Mouse (Mus musculus): Measurements from ENCODE around the gene C2cd4a.

The C2cd4a gene

DNA sequence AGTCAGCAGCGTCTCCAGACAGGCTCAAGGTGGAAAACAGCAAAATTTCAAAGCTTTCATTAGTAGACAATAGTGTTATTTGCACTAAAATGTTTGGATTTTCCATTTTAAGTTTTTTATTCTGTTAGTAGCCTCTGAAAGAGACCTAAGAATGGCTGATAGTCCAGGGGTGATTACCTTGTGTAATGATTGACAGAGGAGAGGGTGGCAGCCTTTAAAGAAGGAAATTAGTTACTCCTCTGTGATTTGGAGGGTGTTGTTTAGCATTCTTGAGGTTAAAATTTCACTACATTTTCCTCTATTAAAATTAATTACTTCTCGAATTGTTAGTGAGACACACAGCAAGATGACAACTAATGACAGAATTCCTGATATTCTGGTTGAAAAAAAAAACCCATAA lies 5.2 kb upstream of the C2cd4a start:
- DNase-seq (ENCODE audit: low read depth in 2 of 2, low spot score in 2 of 2), result no peak

DNA sequence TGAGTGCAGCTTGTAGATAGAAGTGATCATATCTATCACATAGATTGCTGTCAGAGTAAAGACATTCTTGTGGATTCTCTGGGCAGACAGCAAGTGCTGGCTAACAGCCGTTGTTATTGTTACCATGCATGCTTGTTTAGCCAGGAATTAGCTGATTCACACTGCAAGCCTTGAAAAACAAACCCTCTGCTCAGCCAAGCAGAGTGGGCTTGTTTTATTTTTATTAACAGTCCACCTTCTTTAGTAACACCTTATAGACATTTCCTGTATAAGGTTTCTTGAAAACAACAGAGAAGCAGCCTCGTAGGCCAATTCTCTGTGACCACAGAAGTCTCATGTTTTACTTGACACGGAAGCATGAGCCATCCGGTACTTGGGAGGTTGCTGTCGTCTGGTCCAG lies 2.4 kb upstream of the C2cd4a start:
- no peak for DNase-seq (ENCODE audit: low read depth in 2 of 2, low spot score in 2 of 2)

DNA sequence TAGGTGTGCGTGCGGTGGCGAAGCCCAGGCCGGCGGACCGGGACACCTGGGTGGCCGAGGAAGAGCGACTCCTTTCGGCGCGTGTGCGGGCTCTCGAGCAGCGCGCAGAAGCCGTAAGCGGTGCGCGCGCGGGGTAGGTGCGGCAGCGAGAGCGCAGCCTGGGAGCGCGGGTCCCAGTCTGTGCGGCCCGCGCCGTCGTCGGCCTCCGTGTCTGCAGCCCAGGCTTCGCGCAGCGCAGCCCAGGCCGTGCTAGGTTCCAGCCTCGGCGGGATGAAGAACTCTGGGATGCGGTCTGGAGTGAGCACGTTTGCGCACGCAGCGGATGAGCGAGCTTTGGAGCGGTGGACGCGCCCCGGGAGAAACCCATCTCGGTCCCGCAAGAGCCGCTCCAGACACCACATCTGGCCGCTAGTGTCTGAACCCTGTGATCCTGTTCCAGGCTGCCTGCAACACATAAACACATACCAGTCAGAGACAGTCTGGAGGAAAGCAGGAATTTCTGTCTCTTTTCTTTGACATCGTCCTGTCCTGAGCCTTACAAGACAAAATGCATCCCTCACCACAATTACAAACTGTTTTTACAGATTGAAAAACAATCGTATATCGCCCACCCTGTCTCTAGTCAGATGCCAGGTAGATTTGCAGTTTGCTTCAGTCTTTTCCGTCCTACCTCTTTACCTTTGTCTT lies 628 bp downstream of the C2cd4a start:
- DNase-seq (ENCODE audit: low read depth in 2 of 2, low spot score in 2 of 2), result no peak

DNA sequence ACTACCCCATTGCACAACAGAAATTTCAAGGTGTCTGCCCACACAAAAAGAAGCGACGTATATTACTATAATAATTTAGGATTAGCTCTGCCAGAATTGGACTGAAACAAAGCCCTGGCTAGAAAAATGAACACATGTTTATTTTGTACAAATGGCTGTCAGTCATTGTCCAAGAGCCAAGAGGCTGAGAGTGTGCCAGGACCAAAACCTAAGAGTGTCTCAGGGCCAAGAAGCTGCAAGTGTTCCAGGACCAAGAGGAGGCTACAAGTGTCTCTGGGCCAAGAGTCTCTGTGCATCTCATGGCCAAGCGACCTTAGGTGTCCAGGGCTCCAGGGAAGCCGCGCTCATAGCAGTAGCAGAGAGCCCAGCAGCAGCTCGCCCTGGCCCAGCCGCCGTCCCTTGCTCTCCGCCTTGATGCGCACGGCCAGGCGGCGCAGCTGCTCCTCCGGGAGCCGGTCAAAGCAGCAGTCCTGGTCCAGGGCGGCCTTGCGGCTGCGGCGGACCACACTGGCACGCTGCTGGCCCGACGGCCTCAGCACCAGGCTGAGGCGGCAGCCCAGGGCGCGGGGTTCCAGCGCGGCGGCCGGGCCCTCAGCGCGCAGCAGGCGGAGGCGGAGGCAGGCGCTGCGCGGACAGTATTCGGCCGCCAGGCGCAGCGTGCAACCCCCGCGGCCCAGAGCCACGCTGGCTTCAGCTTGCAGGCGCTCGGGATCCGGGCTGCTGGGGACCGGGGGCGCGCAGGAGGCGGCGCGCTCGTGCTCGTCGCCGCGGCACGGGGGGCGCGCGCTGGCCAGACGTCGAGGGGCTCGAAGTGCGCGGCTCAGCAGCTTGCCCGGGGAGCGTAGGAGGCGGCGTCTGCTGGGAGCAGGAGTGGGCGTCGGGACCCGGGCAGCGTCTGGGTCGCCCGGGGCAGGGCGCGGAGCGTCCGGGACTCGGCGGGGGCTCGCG lies 1.4 kb downstream of the C2cd4a start:
- DNase-seq (ENCODE audit: low read depth in 2 of 2, low spot score in 2 of 2), result no peak

DNA sequence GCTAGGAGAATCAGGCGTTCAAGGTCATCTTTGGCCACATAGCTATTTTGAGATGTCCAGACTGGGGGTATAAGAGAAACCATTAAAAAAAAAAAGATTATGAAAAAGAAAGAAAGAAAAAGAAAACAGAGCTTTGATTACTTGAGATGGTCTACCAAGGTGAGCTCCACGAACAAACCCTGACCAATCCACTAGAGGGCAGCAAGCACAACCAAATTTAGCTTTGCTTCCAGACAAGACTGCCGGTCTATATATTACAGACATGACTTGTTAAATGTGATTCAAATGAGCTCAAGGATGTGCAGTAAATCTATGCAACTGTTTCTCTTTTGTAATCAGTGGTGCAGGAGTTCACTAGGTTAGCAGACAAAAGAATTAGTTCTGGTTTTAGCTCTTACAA lies 3.9 kb downstream of the C2cd4a start:
- peak; percentile 31 to 62 for DNase-seq (ENCODE audit: low read depth in 2 of 2, low spot score in 2 of 2)

DNA sequence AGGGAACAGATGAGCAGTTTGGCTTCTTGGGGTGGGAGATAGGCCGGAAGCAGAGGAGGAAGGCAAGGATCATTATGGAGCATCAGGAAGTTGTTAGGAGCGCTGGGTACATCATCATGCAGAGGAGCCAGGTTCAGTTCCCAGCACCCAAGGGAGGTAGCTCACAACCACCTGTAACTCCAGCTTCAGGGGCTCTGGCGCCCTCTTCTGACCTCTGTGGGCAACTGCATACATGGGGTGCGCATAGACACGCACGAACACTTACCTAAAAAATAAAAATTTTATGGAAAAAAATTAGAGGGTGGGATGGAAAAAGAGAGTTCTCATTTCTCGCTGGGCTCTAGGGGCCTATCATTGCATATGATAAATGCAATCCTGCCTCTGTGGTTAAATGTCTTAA lies 6.6 kb downstream of the C2cd4a start:
- no peak for DNase-seq (ENCODE audit: low read depth in 2 of 2, low spot score in 2 of 2)

DNA sequence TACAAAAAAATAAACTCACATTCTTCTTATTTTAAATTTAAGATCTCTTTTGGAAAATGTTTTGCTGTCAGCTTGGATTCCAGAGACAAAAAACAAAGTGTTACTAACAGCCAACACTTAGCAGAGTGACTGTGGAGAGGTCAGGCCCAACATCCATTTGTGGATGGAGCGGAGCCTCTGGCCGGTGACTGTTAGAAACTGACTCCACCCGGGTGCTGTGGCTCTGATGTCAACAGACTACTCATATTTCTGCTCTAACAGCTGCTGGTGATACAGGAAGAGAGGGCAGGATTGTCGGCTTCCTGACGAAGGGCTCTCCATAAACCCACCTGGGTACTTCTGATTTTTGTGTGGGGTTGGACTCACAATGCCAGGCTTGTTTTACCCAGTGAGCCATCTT lies 9.0 kb downstream of the C2cd4a start:
- DNase-seq (ENCODE audit: low read depth in 2 of 2, low spot score in 2 of 2), result no peak

DNA sequence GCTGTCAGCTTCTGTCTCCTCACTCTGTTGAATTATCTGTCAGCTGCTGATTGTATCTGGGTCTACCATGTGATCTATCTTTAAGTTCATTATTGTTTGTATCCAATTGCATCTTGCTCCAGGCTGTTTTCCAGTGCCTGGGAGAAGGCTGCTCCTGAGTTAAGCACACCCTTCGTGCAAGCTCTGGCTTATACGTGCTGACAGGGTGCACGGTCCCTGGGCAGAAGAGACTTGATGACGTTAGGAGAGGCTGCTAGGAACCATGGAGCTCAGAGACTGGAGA lies 13.5 kb downstream of the C2cd4a start:
- no peak for DNase-seq (ENCODE audit: low read depth in 2 of 2, low spot score in 2 of 2)

DNA sequence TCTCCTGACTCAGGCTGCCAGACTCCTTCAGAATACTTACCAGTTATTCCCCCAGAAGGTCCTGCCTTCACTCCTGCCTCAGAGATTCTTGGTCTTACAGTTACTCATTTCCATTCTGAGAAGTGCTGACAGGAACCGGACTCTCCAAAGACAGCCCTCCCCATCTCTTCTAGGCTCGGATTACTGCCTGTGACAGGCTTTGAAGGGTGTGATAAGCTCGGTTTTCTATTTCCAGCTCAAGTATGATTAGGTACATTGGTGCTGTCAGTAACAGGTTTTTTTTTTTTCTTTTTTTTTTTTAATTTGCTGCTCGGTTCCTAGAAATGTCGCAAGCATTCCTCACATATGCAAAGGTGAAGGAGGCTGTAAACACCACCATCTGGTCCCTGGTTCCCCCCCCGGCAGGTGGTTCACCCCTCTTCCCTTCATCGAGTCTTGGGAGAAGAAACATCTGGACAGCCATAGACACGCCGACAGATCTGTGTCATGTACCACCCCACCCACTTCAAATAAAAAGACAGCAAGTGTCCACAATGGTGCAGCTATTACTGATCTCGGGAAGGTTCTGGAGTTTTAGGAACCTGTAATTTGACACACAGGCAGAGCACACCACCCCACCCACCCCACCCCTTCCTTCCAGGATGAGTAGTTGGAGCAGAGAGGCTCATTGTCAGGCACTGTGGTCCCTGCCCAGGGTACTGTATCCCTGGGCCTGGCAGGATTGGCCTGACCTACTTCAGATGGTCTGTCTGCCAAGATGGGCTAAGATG lies 14.0 kb downstream of the C2cd4a start:
- DNase-seq (ENCODE audit: low read depth in 2 of 2, low spot score in 2 of 2), result no peak

DNA sequence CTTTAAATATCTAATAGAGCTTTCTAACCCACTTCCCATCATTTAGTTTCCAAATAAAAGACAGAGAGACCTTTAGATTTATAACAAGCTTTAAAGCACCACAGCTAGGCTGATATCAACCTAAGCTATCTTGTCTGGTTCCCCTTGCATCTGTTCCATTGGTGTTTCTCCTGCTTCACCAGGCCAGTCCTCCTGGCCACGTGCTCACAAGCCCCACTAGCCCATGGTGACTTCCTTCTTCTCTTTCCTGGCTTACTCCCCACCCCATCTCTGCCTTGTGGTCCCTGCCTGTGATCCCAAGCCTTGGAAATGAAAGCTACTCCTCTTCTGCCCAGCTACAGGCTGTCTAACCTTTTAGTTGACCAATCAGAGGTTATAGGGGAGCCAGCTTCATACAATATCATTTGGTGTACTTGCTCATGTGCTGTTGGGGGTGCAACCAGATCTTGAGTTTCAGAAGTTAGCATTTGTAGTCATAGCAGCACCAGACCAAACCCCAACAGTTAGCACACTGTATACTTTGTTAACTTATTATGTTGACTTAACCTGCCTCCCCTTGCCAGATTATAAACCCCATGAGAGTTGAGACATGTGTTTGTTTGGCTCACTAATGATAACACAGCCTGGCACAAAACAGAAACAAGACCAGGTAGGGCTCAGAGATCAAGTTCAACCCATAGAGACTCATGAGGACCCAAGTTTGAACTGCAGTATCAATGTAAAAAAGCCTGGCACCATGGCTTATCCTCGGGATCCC lies 15.8 kb downstream of the C2cd4a start:
- no peak for DNase-seq (ENCODE audit: low read depth in 2 of 2, low spot score in 2 of 2)

DNA sequence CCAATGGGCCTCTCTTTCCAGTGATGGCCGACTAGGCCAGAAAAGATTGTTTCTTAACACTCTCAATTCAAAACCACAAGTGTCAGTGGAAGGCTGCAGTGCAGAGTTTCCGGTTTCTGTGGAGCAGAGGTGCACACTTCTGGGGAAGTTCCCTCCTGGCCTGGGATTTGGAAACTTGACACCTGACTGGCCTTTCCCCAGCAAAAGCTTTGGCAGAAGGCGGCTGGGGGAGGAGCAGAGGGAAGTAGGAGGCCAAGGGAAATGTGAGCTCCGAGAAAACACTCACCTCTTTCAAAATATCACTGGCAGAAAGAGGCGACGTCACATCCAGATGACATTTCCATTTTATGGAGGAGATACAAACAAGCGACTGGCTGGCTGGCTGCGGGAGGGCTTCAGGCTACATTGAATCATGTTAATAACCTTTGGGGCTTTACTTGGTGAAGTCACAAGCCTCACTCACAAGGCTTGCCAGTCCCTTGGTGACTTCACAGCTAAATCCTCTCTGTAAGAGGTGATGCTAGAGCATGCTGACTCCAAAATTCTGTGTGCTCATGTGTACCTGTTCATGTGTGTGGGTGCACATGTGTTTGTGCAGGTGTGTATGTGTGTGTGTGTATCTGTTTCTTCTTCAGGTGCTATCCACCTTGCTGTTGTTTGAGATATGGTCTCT lies 18.3 kb downstream of the C2cd4a start:
- DNase-seq (ENCODE audit: low read depth in 2 of 2, low spot score in 2 of 2), result no peak

DNA sequence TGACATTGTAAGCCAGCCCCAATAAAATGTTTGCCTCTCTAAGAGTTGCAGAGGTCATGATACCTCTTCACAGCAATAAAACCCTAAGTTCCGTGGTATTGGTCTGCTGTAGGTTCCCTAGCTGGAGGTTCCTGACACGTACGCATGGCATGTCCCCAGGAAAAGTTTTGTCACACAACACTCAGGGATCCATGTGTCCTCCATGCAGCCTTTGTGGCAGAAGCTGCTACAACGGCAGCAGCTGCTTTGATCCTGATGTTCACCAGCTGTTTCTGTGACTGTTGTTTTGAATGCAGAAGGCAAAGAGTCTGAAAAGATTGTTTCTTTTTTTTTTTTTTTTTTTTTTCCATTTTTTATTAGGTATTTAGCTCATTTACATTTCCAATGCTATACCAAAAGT lies 19.0 kb downstream of the C2cd4a start:
- DNase-seq (ENCODE audit: low read depth in 2 of 2, low spot score in 2 of 2), result no peak

DNA sequence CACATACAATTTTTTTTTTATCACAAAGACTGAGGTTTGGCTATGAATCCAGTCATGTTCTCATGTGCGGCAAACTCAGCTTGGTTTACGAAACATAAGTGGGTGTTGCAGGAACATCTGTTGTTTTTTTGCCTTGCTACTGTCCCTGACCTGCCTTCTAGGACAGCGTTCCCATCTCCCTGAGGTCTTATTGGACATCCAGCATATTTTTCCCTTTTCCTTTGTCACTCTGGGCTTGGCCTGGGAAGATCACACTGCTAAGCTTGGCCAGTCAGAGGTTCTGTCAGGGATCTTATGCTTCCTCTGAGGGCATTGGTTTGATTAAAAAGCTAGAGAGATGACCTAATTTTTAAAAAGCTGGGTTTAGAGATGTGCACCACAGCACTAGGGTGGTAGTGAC lies 21.0 kb downstream of the C2cd4a start:
- DNase-seq (ENCODE audit: low read depth in 2 of 2, low spot score in 2 of 2), result no peak

DNA sequence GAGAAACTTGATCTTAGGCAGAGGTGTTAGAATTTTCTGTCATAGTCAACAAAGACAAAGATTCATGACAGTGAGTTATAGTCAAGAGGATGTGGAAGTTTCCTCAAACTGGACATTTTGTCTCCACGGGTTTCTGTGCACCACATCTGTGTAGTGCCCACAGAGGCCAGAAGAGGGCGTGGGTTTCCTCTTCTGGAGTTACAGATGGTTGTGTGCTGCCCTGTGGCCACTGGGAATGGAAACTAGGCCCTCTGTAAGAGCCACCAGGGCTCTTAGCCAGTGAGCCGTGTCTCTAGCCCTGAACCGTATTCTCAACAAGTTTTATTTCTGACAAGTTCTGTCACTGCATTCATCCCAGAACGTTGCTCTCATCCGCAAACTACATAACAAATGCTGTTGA lies 21.6 kb downstream of the C2cd4a start:
- DNase-seq (ENCODE audit: low read depth in 2 of 2, low spot score in 2 of 2), result no peak

DNA sequence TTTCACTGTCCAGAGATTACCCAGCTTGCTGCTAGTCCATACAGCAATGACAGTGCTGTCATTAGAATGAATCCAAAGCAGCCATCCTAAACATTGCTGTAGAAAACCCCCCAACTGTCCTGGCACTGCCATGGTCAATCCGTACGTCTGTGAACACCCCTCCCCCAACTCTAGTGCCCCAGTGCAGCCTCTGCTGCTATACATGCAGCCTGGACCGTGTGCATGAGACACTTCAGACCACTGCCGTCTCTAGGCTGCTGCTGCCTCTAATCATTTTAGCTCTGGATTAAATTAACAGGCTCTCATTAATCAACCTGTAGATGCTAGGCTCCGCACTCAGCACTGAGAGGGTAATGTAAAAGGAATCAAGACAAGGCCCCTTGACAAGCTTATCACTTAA lies 25.1 kb downstream of the C2cd4a start:
- DNase-seq (ENCODE audit: low read depth in 2 of 2, low spot score in 2 of 2), result no peak

DNA sequence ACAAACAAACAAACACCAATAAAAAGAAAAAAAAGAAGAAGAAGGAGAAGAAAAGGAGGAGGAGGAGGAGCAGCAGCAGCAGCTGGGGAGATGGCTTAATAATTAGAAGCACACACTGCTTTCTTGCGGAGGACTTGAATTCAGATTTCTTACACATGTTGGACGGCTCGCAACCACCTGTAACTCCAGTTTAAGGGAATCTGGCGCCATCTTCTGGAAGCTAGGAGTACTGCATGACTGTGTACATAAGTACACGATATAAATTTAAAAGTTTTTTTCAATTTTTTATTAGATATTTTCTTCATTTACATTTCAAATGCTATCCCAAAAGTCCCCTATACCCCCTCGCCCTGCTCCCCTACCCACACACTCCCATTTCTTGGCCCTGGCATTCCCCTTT lies 29.9 kb downstream of the C2cd4a start:
- peak; percentile 29 to 55 for DNase-seq (ENCODE audit: low read depth in 2 of 2, low spot score in 2 of 2)

DNA sequence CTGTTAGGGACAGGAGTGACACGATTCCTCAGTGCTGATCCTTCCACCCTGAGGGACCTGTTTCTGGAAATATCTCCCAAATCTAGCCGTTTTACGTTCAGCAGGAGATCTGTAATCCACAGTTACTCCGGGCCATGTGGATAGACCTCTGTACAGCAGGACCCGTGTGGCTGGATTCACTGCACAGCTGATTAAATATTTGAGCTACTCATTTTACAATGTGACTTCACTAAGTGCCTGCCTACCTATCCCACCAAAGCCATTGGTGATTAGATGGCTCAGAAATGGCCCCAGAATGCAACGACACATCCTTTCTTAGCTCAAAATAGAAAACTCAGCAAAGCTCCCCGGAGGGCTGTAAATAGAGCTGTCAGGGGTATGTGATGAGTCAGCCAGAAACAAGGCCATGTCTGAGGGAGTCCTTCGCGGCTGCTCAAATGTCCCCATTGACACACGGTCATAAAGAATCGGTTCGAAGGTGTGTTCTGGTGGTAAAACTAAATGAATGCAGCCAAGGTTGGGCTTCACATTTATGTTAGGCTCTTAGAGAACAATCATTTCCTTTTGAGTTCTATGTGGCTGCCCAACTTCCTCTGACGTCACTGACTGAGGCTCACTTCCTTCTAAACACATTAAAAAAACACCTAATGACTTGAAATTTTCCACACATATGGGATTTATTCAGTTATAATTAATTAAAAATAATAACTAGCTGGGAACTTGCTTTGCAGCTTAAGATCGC lies 32.9 kb downstream of the C2cd4a start:
- peak in 1 of 2 experiments; percentile 1 for DNase-seq (ENCODE audit: low read depth in 2 of 2, low spot score in 2 of 2)

DNA sequence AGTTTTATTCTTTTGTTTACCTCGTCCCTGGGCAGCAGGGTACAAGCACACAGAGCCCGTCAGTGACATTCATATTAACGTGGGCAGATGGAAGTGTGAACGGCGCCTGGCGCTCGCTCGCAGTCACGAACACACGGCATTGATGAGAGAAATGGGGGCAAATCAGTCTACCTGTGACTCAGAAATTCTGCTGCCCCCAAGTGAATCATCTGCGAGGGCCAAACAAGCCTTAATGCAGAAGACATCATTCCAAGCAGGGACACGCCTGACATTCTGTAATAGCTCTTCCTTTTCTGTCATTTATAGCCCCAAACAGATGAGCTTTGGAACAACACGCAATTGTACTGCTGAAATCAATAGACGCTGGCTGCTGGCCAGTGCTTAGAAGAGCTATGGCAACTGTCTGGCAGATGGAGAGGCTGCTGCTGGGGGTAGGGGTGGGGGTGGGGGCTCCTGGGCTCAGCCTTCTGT lies 36.9 kb downstream of the C2cd4a start:
- DNase-seq (ENCODE audit: low read depth in 2 of 2, low spot score in 2 of 2), result no peak

DNA sequence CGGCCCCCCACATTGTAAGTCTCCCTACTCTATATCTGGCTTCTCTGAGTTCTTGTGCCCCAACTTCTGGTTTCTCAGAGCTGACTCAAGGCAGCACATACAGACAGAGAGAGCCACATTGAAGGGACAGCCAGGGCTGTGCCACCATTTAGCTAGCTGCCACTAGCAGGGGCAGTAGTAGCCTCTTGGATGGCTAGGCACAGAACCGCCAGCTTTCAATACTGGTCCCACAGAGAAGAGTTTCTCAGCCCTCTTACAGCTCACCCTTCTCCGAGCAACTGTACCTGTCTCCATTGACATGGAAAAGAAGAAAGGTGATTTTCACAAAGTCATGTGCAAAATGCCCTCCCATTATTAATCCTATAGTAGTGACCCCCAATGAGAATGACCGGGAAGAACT lies 37.5 kb downstream of the C2cd4a start:
- no peak for DNase-seq (ENCODE audit: low read depth in 2 of 2, low spot score in 2 of 2)

DNA sequence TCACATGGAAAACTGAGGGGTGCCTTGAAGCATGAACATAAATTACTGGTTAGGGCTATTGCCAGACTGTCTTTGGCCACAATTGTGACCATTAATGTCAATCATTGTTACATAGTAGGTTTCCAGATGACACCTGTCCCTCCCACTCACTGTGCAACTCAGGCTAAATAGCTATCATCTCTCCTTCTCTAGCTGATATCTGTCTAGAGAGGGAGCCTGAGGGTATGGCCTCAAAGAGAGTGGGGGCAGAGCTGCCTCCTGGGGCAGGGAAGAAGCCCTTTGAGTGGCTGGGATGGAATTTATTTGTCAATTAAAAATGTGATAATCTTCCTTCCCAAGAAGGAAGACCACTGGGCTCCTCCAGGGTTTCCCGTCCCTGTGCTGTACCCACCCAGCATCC lies 37.9 kb downstream of the C2cd4a start:
- DNase-seq (ENCODE audit: low read depth in 2 of 2, low spot score in 2 of 2), result no peak

All from CD8-positive naive resting alpha-beta T cell, adult 2 months (primary cell).